Mouse (Mus musculus): ENCODE measurements around the gene Dpp4.

GRCm38 (mm10) chr2:62357259-62357658, 54.8 kb downstream of the Dpp4 start:
- no peak for TF ChIP-seq CTCF (IDR thresholded peaks at IDR 0.05)
- no peak for TF ChIP-seq EP300 (IDR thresholded peaks at IDR 0.05)
